Comparison of ENCODE assay signal across 12 mouse cellular contexts in the genomic region with DNA sequence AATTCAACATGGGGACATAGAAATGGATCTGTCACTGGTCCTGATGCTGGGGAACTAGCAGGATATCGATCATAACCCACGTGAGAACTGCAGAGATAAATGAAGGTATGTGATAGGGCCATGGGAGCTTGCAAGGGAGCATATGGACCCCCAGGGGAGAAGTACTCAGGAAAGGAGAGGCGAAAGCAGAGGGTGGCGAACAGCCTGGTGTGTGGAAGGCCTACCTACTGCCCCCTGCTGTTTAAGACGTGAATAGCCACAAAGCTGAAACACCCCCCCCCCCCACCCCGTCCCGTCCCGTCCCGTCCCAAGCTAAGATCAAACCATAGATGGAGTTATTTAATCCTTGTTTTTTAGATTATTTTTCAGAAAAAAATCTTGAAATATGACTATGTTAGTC. TPM values are rescaled to one million over a fixed set of nuclear protein-coding genes. Genes with fewer than 3 reads are reported as not detected.
A peak's percentile ranks its signal among the peaks of the same experiment; 100 is the strongest.
DNase-seq lines count a peak whose midpoint lies in the region; ATAC-seq and TF ChIP-seq lines count a peak whose summit lies in the region.
"Had no signal": no experiment of that assay in that cellular context is flagged by ENCODE, and none has a peak within 500 bp of the region (broad histone marks: within the 10 kb centered on the region; RNA-seq: fewer than 3 reads in every experiment).

No protein-coding gene starts in this region.

- H3K9ac ChIP-seq in kidney, postnatal 0 days (ENCODE audit: low read depth, low read length), result no peak overlapping the region
- H3K9ac ChIP-seq in kidney, embryonic 15.5 days, result no peak overlapping the region
- H3K9ac ChIP-seq in forebrain, embryonic 13.5 days, result no peak overlapping the region
- H3K9ac ChIP-seq: embryonic facial prominence, embryonic 12.5 days had no signal

- no peaks in the 10 kb centered on the region for H3K9me3 ChIP-seq in kidney, postnatal 0 days (replicated peaks; ENCODE audit: low read length)
- no peaks in the 10 kb centered on the region for H3K9me3 ChIP-seq in kidney, embryonic 15.5 days (replicated peaks)
- H3K9me3 ChIP-seq in forebrain, embryonic 13.5 days (replicated peaks), result no peaks in the 10 kb centered on the region
- H3K9me3 ChIP-seq: embryonic facial prominence, embryonic 12.5 days had no signal

- TF ChIP-seq POLR2A in spleen, adult 2 months (IDR thresholded peaks at IDR 0.05; ENCODE audit: low read depth, low read length), result no peak

- no peak overlapping the region for H3K4me2 ChIP-seq in kidney, postnatal 0 days (ENCODE audit: low read length)
- no peak overlapping the region for H3K4me2 ChIP-seq in kidney, embryonic 15.5 days
- H3K4me2 ChIP-seq in forebrain, embryonic 13.5 days, result no peak overlapping the region
- H3K4me2 ChIP-seq: embryonic facial prominence, embryonic 12.5 days had no signal

- H3K36me3 ChIP-seq in kidney, postnatal 0 days (ENCODE audit: insufficient read depth, low read length), result no peaks in the 10 kb centered on the region
- no peaks in the 10 kb centered on the region for H3K36me3 ChIP-seq in kidney, embryonic 15.5 days
- H3K36me3 ChIP-seq in spleen, adult 2 months (ENCODE audit: control insufficient read depth, insufficient read depth, low read length), result no peaks in the 10 kb centered on the region
- H3K36me3 ChIP-seq in splenic B cell, adult 2 months (ENCODE audit: control insufficient read depth, insufficient read depth, low read length, poor library complexity, severe bottlenecking), result no peaks in the 10 kb centered on the region
- 0 out of 2 replicates have a peak, but pooled peaks cover 7% of the 10 kb centered on the region for H3K36me3 ChIP-seq in forebrain, embryonic 13.5 days (ENCODE audit: poor library complexity, severe bottlenecking)
- H3K36me3 ChIP-seq: embryonic facial prominence, embryonic 12.5 days had no signal

- H3K27me3 ChIP-seq in kidney, postnatal 0 days (ENCODE audit: insufficient read depth, low read length), result no peaks in the 10 kb centered on the region
- H3K27me3 ChIP-seq in kidney, embryonic 15.5 days, result no peaks in the 10 kb centered on the region
- H3K27me3 ChIP-seq in spleen, adult 2 months (ENCODE audit: control insufficient read depth, insufficient read depth, low read length), result no peaks in the 10 kb centered on the region
- no peaks in the 10 kb centered on the region for H3K27me3 ChIP-seq in splenic B cell, adult 2 months (ENCODE audit: control insufficient read depth, insufficient read depth, low read length, poor library complexity, severe bottlenecking)
- H3K27me3 ChIP-seq in forebrain, embryonic 13.5 days, result no peaks in the 10 kb centered on the region
- H3K27me3 ChIP-seq: embryonic facial prominence, embryonic 12.5 days had no signal

- H3K4me1 ChIP-seq in kidney, postnatal 0 days (replicated peaks; ENCODE audit: insufficient read depth, low read length), result no peaks in the 10 kb centered on the region
- peaks cover 3% of the 10 kb centered on the region; the same call in 1 of the 2 replicates for H3K4me1 ChIP-seq in kidney, embryonic 15.5 days
- peaks cover 5% of the 10 kb centered on the region; the same call in 1 of the 2 replicates for H3K4me1 ChIP-seq in spleen, adult 2 months (ENCODE audit: control insufficient read depth, insufficient read depth, insufficient read length)
- peaks cover 30% of the 10 kb centered on the region for H3K4me1 ChIP-seq in forebrain, embryonic 13.5 days

- ATAC-seq in CD4-positive, CD25-positive, alpha-beta regulatory T cell, adult 4 months, result no peak
- ATAC-seq in kidney, postnatal 0 days (replicated peaks; ENCODE audit: low FRiP score, low read depth), result no peak
- no peak for ATAC-seq in kidney, embryonic 15.5 days (replicated peaks; ENCODE audit: low FRiP score)
- ATAC-seq in forebrain, embryonic 13.5 days, result no peak
- ATAC-seq: inflammation-experienced regulatory T-cells, adult 6 months had no signal

- DNase-seq in CD4-positive, CD25-positive, alpha-beta regulatory T cell, adult 2 months (ENCODE audit: low read depth, low spot score), result peak; percentile 14
- DNase-seq in kidney, postnatal 0 days (ENCODE audit: low spot score), result peak; percentile 34
- no peak for DNase-seq in spleen, adult 2 months (ENCODE audit: low read depth in 1 of 2, low spot score in 2 of 2)
- DNase-seq in spleen, postnatal 4 days (ENCODE audit: low spot score in 2 of 2), result no peak
- peak; percentile 51 for DNase-seq in splenic B cell, adult 2 months (ENCODE audit: low read depth, low spot score)
- DNase-seq: adrenal gland, postnatal 10 days; heart, postnatal 10 days had no signal

- WGBS in kidney, postnatal 0 days, result 63% methylated on average over 9 of the region's 9 CpGs
- 63% methylated on average over 9 of the region's 9 CpGs for WGBS in kidney, embryonic 15.5 days
- WGBS in spleen, adult 2 months, result 51% methylated on average over 9 of the region's 9 CpGs
- WGBS in forebrain, embryonic 13.5 days, result 63% methylated on average over 9 of the region's 9 CpGs

- TF ChIP-seq CTCF in kidney, postnatal 0 days (IDR thresholded peaks at IDR 0.05; ENCODE audit: low read depth), result peak; percentile 41; the same call in 1 of the 2 replicates
- TF ChIP-seq CTCF in spleen, adult 2 months (IDR thresholded peaks at IDR 0.05; ENCODE audit: extremely low read depth, insufficient read depth, insufficient read length, insufficient replicate concordance), result peak; percentile 10; the same call in 1 of the 2 replicates

- H3K4me3 ChIP-seq in kidney, postnatal 0 days (replicated peaks; ENCODE audit: low read depth, low read length), result no peak overlapping the region
- H3K4me3 ChIP-seq in kidney, embryonic 15.5 days (replicated peaks), result no peak overlapping the region
- H3K4me3 ChIP-seq in spleen, adult 2 months (ENCODE audit: extremely low read depth, insufficient read depth, insufficient read length), result no peak overlapping the region
- H3K4me3 ChIP-seq in forebrain, embryonic 13.5 days, result no peak overlapping the region
- H3K4me3 ChIP-seq: embryonic facial prominence, embryonic 12.5 days had no signal

- no peak overlapping the region for H3K27ac ChIP-seq in kidney, postnatal 0 days
- H3K27ac ChIP-seq in kidney, embryonic 15.5 days, result no peak overlapping the region
- no peak overlapping the region for H3K27ac ChIP-seq in spleen, adult 2 months (ENCODE audit: insufficient read depth, low read length)
- H3K27ac ChIP-seq in forebrain, embryonic 13.5 days, result no peak overlapping the region; the same call in 1 of the 2 replicates
- H3K27ac ChIP-seq: embryonic facial prominence, embryonic 12.5 days had no signal

RNA-seq across cellular contexts. Expression of gene Cplx2, which starts 50.9 kb away (rescaled TPM):
- polyA plus RNA-seq in CD4-positive, CD25-positive, alpha-beta regulatory T cell, adult 4 months (2017; shearing (Covaris generic)), result not detected
- polyA plus RNA-seq in kidney, postnatal 0 days (2015; fragmentation: Nextera tagmentation; extraction: Ambion mirVana), result 4.0 and 4.5 TPM in 2 replicates
- polyA plus RNA-seq in kidney, embryonic 15.5 days (2015; fragmentation: Nextera tagmentation; extraction: Ambion mirVana), result 4.0 and 5.3 TPM in 2 replicates
- 3.5 and 4.3 TPM in 2 replicates for polyA plus RNA-seq in spleen, adult 2 months (2012; rRNA removed)
- polyA plus RNA-seq in forebrain, embryonic 13.5 days (2015; fragmentation: Nextera tagmentation; extraction: Ambion mirVana), result 20.0 and 22.8 TPM in 2 replicates
- polyA plus RNA-seq: inflammation-experienced regulatory T-cells, adult 6 months had no signal

Comparison
In these comparisons a context has a peak if more than half of its experiments do, and no peak if none do; other contexts are left out.
1. DNase-seq: peak in CD4-positive, CD25-positive, alpha-beta regulatory T cell, adult 2 months (single experiment), kidney, postnatal 0 days (single experiment) and splenic B cell, adult 2 months (single experiment); none in spleen, adult 2 months (0 of 2) and spleen, postnatal 4 days (0 of 2).